Mouse (Mus musculus): Measurements from ENCODE around the gene Msrb3. TPM values are rescaled to one million over a fixed set of nuclear protein-coding genes. Genes with fewer than 3 reads are reported as not detected.

Gene Msrb3
- polyA plus RNA-seq, 1 experiment = 9.4 TPM

DNA sequence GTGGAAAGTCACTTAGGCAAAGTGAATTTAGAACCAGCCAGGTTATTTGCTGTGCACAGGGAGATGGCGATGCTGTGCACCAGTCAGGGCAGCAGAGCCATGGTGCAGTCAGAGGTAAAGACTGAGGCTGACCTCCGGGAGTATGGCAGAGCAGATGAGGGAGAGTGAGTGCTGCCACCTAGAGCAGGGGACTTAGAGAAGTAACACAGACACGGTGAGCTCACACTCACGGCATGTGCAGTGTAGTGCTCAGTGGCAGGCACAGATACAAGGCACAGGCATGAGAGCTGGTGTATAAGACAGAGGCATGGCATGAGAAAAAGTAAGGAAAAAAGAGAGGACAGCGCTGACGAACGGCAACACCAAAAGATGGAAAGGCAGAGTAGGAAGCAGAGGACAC, 30.6 kb upstream of the Msrb3 start:
- no peak for TF ChIP-seq POLR2A (IDR thresholded peaks at IDR 0.05; ENCODE audit: low read depth, low read length)
- peak; percentile 9; the same call in 1 of the 2 replicates for TF ChIP-seq CTCF (conservative IDR thresholded peaks at IDR 0.05; ENCODE audit: insufficient read depth, insufficient read length, low read depth, low read length)
- Histone ChIP-seq H3K27me3 (replicated peaks; ENCODE audit: control insufficient read depth, insufficient read depth, low read length) (no peaks in the 10 kb centered on the region), H3K4me3 (ENCODE audit: insufficient read depth, low read depth, low read length) (no peak overlapping the region), H3K36me3 (ENCODE audit: control insufficient read depth, insufficient read depth, low read length) (peaks cover 2% of the 10 kb centered on the region; the same call in 1 of the 2 replicates), H3K4me1 (ENCODE audit: control insufficient read depth, insufficient read depth, low read length) (no peaks in the 10 kb centered on the region), H3K27ac (ENCODE audit: insufficient read depth, low read depth, low read length) (no peak overlapping the region)
- 77% methylated on average over 7 of the region's 7 CpGs for WGBS
- no peak for DNase-seq

DNA sequence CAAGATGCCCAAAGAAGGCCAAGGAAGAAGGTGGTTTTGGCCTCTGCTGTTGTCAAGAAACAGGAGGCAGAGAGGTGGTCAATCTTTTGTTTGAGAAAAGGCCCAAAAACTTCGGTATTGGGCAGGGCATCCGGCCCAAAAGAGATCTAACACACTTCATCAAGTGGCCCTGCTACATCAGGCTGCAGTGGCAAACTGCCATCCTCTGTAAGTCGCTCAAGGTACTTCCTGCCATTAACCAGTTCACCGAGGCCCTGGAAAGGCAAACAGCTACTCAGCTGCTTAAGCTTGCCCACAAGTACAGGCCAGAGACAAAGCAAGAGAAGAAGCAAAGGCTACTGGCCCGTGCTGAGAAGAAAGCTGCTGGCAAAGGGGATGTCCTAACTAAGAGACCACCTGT, 29.3 kb upstream of the Msrb3 start:
- no peaks in the 10 kb centered on the region for H3K4me1 ChIP-seq (ENCODE audit: control insufficient read depth, insufficient read depth, low read length)
- H3K4me3 ChIP-seq (ENCODE audit: insufficient read depth, low read depth, low read length) = no peak overlapping the region
- no peaks in the 10 kb centered on the region for H3K27me3 ChIP-seq (replicated peaks; ENCODE audit: control insufficient read depth, insufficient read depth, low read length)
- 59% methylated on average over 5 of the region's 5 CpGs for WGBS
- DNase-seq = peak; percentile 10
- H3K36me3 ChIP-seq (ENCODE audit: control insufficient read depth, insufficient read depth, low read length) = peaks cover 2% of the 10 kb centered on the region; the same call in 1 of the 2 replicates
- no peak for TF ChIP-seq CTCF (conservative IDR thresholded peaks at IDR 0.05; ENCODE audit: insufficient read depth, insufficient read length, low read depth, low read length)
- no peak for TF ChIP-seq POLR2A (IDR thresholded peaks at IDR 0.05; ENCODE audit: low read depth, low read length)
- no peak overlapping the region for H3K27ac ChIP-seq (ENCODE audit: insufficient read depth, low read depth, low read length)

DNA sequence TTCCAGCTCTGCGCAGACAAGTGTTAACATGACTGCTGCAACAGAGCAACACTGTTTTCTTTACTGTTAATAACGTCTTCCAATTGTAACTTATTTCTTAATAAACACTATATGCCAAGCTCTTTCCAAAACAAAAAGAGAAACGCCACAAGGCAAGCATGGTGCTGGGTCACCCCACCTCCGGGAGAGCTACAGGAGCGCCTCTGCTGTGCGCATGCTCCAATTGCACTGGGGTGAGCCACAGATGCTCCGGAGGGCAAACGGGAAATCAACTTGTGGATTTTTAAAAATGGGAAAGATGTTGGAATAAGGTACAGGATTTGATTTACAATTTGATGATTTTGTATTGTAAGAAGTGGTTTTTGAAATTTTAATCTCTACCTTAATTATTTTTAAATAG, 27.3 kb upstream of the Msrb3 start:
- no peak for DNase-seq
- Histone ChIP-seq H3K27ac (ENCODE audit: insufficient read depth, low read depth, low read length) (no peak overlapping the region), H3K27me3 (replicated peaks; ENCODE audit: control insufficient read depth, insufficient read depth, low read length) (no peaks in the 10 kb centered on the region), H3K36me3 (ENCODE audit: control insufficient read depth, insufficient read depth, low read length) (no peaks in the 10 kb centered on the region; the same call in 1 of the 2 replicates), H3K4me1 (ENCODE audit: control insufficient read depth, insufficient read depth, low read length) (no peaks in the 10 kb centered on the region), H3K4me3 (ENCODE audit: insufficient read depth, low read depth, low read length) (no peak overlapping the region)
- TF ChIP-seq POLR2A (IDR thresholded peaks at IDR 0.05; ENCODE audit: low read depth, low read length) (no peak), CTCF (conservative IDR thresholded peaks at IDR 0.05; ENCODE audit: insufficient read depth, insufficient read length, low read depth, low read length) (no peak)
- 92% methylated on average over 8 of the region's 8 CpGs for WGBS

DNA sequence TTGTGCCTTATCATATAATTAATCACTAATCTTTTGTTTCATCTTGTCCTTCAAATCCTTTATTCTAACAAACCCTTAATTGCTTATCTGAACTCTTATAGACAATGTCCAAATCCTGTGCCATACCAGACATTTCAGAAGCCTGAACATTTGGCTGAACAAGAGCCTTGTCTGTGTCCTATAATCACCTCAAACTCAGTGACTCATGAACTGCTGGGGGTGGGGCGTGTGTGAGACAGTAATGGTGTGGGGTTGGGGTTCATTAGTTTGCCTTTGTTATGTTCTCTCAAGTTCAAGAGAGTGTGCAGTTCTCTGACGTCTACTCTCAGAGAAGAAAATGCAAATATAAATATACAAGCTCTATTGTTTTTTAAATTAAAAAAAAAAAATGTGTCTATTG, 22.6 kb upstream of the Msrb3 start:
- 55% methylated on average over 2 of the region's 2 CpGs for whole genome bisulfite sequencing

DNA sequence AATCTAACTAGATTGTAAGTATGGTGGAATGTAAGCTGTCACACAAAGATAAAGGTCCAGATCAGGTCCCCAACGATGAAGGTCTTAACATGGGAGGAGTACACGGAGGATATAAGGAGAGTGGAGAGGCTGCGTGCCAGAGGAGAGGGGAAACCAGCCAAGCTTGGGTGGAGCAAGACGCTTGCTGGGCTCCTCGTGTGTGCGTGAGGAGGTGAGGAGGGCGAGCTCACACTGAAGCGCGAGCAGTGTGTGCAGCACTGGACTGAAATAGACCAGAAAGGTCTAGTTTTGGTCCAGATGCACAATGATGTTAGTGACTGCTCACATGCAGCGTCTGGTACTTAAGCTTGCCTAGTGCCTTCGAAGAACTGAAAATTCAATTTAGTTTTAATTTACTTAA, 21.7 kb upstream of the Msrb3 start:
- no peaks in the 10 kb centered on the region for H3K27me3 ChIP-seq (replicated peaks; ENCODE audit: control insufficient read depth, insufficient read depth, low read length)
- TF ChIP-seq POLR2A (IDR thresholded peaks at IDR 0.05; ENCODE audit: low read depth, low read length) (no peak), CTCF (conservative IDR thresholded peaks at IDR 0.05; ENCODE audit: insufficient read depth, insufficient read length, low read depth, low read length) (no peak)
- no peak overlapping the region for H3K4me3 ChIP-seq (ENCODE audit: insufficient read depth, low read depth, low read length)
- H3K27ac ChIP-seq (ENCODE audit: insufficient read depth, low read depth, low read length) = no peak overlapping the region
- no peak for DNase-seq
- H3K4me1 ChIP-seq (ENCODE audit: control insufficient read depth, insufficient read depth, low read length) = no peaks in the 10 kb centered on the region
- no peaks in the 10 kb centered on the region; the same call in 1 of the 2 replicates for H3K36me3 ChIP-seq (ENCODE audit: control insufficient read depth, insufficient read depth, low read length)
- whole genome bisulfite sequencing = 68% methylated on average over 11 of the region's 11 CpGs

More for the DNA sequence above, 22.6 kb upstream of the Msrb3 start:
- Histone ChIP-seq H3K4me3 (ENCODE audit: insufficient read depth, low read depth, low read length) (no peak overlapping the region), H3K27ac (ENCODE audit: insufficient read depth, low read depth, low read length) (no peak overlapping the region), H3K4me1 (ENCODE audit: control insufficient read depth, insufficient read depth, low read length) (no peaks in the 10 kb centered on the region), H3K27me3 (replicated peaks; ENCODE audit: control insufficient read depth, insufficient read depth, low read length) (no peaks in the 10 kb centered on the region), H3K36me3 (ENCODE audit: control insufficient read depth, insufficient read depth, low read length) (no peaks in the 10 kb centered on the region; the same call in 1 of the 2 replicates)
- DNase-seq = no peak
- TF ChIP-seq POLR2A (IDR thresholded peaks at IDR 0.05; ENCODE audit: low read depth, low read length) (no peak), CTCF (conservative IDR thresholded peaks at IDR 0.05; ENCODE audit: insufficient read depth, insufficient read length, low read depth, low read length) (no peak)

DNA sequence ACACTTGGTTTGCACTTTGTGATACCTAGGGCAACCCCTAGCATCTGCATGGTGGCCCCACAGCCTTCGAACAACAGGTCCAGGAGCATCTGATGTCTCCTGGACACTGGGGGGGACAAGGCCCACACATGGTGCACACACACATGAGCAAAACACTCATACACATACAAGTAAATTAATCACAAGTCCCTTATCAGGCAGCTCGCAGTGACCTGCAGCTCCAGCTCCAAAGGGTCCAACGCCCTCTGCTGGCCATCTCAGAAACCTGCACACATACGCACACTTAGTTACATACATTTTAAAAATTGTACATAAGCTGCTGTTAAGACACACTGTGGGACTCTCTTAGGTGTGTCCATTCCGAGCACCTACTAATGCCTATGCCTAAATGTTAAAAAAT, 17.3 kb upstream of the Msrb3 start:
- no peaks in the 10 kb centered on the region for H3K36me3 ChIP-seq (ENCODE audit: control insufficient read depth, insufficient read depth, low read length)
- 95% methylated on average over 5 of the region's 5 CpGs for WGBS
- no peaks in the 10 kb centered on the region for H3K4me1 ChIP-seq (ENCODE audit: control insufficient read depth, insufficient read depth, low read length)
- no peak overlapping the region for H3K27ac ChIP-seq (ENCODE audit: insufficient read depth, low read depth, low read length)
- no peak overlapping the region for H3K4me3 ChIP-seq (ENCODE audit: insufficient read depth, low read depth, low read length)
- DNase-seq = no peak
- H3K27me3 ChIP-seq (replicated peaks; ENCODE audit: control insufficient read depth, insufficient read depth, low read length) = no peaks in the 10 kb centered on the region
- TF ChIP-seq POLR2A (IDR thresholded peaks at IDR 0.05; ENCODE audit: low read depth, low read length) = no peak
- TF ChIP-seq CTCF (conservative IDR thresholded peaks at IDR 0.05; ENCODE audit: insufficient read depth, insufficient read length, low read depth, low read length) = peak; percentile 30; the same call in 1 of the 2 replicates

DNA sequence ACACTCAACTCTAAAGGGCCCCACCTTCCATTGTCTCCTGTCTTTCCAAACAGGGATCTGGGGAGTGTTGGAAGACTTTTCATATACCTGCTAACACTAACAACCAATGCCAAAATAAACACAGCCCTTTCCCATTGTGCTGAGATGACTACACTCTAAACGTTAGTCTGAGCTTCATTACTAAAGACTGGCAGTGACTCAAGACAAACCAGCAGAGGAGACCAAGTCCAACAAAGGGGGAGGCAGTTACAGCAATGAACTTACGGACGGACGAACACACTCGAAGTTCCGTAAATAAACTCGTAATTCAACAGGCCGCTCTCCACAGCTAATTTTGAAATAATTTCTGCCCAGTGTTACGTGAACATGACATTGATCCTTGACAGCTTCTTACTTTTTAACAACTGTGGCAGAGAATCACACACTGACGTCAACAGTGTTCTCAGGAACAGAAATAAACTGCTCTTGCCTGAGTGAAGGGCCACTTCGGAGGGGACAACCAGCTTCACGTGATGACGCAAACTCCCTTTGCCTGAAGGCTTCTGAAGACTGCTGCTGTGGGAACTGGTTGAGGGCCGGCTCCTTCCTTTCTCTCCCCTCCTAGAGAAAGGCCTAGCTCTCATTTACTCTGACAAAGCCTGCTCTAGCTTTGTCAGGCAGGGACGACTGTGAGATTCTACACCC, 16.2 kb upstream of the Msrb3 start:
- Histone ChIP-seq H3K4me1 (ENCODE audit: control insufficient read depth, insufficient read depth, low read length) (no peaks in the 10 kb centered on the region), H3K27ac (ENCODE audit: insufficient read depth, low read depth, low read length) (no peak overlapping the region), H3K4me3 (ENCODE audit: insufficient read depth, low read depth, low read length) (no peak overlapping the region), H3K27me3 (replicated peaks; ENCODE audit: control insufficient read depth, insufficient read depth, low read length) (no peaks in the 10 kb centered on the region), H3K36me3 (ENCODE audit: control insufficient read depth, insufficient read depth, low read length) (no peaks in the 10 kb centered on the region)
- TF ChIP-seq POLR2A (IDR thresholded peaks at IDR 0.05; ENCODE audit: low read depth, low read length) (no peak), CTCF (conservative IDR thresholded peaks at IDR 0.05; ENCODE audit: insufficient read depth, insufficient read length, low read depth, low read length) (no peak)
- peak; percentile 13 for DNase-seq
- whole genome bisulfite sequencing = 52% methylated on average over 15 of the region's 15 CpGs

Data from kidney, adult 2 months (tissue).